Mouse (Mus musculus) kidney, embryonic 15.5 days (tissue): Measurements from ENCODE around the gene Prss53. TPM values are rescaled to one million over a fixed set of nuclear protein-coding genes. Genes with fewer than 3 reads are reported as not detected.

Source experiments
- ATAC-seq: fragments of 200-750 bp; cut with Nextera tagmentation; replicated peaks from 2 replicates; pipeline ENCODE4 v1.8.0; 2017; ENCODE audit warnings: moderate TSS enrichment; ENCODE audit not compliant: low FRiP score
- H3K27ac ChIP-seq: fragments of 300-500 bp; sonication (generic); 2 replicates; pipeline ENCODE4 v1.5.1; 2015; ENCODE audit warnings: mild to moderate bottlenecking, inconsistent platforms
- H3K27me3 ChIP-seq: fragments of 300-500 bp; sonication (generic); 2 replicates; pipeline ENCODE4 v1.6.1; 2015; ENCODE audit warnings: inconsistent platforms
- H3K36me3 ChIP-seq: fragments of 300-500 bp; sonication (generic); 2 replicates; pipeline ENCODE4 v1.6.1; 2015; ENCODE audit warnings: inconsistent platforms
- H3K4me1 ChIP-seq: fragments of 300-500 bp; sonication (generic); 2 replicates; pipeline ENCODE4 v1.6.1; 2015; ENCODE audit warnings: inconsistent platforms
- H3K4me2 ChIP-seq: fragments of 300-500 bp; sonication (generic); 2 replicates; pipeline ENCODE4 v1.6.1; 2015; ENCODE audit warnings: moderate library complexity, mild to moderate bottlenecking, inconsistent platforms
- H3K4me3 ChIP-seq: fragments of 300-500 bp; sonication (generic); replicated peaks from 2 replicates; pipeline ENCODE4 v1.5.1; 2015; ENCODE audit warnings: mild to moderate bottlenecking, inconsistent platforms
- H3K9ac ChIP-seq: fragments of 300-500 bp; sonication (generic); 2 replicates; pipeline ENCODE4 v1.6.1; 2015; ENCODE audit warnings: mild to moderate bottlenecking, inconsistent platforms
- H3K9me3 ChIP-seq: fragments of 300-500 bp; sonication (generic); replicated peaks from 2 replicates; pipeline ENCODE4 v1.6.1; 2016; ENCODE audit warnings: inconsistent platforms
- WGBS: fragments of 180-500 bp; shearing (Covaris S2); methylation state at CpG from one replicate; pipeline ENCODE4 v1.1.7; 2015; ENCODE audit warnings: mixed read lengths; 5-methylcytosine and 5-hydroxymethylcytosine counted together
- polyA plus RNA-seq: library from polyadenylated mRNA; unstranded; fragments of >200 nt; fragmentation: Nextera tagmentation; extraction: Ambion mirVana; gene quantifications from 2 replicates; pipeline ENCODE4 v1.2.1, GENCODE M21; 2015

Prss53 gene
- 2.2 and 2.7 TPM in 2 replicates for polyA plus RNA-seq

DNA sequence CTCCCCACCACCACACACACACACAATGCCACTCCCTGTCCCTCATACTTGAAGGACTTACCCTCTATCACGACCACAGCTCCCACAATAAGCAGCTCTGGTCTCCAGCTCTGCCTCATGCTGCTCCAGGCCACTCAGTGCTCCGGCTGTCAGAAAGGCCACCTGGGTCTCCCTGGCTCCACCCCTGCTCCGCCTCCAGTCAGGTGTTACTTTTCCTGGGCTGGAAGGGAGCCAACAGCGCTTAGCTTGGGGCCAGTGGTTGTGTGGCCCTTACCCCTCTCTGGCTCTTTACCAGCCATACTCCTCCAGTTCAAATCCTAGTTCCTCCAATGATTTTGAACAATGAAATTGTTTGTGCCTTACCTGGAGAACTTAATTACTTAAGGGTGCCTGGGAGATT lies at the start of gene Prss53:
TSS of gene Prss53 (minus strand) at position 173 of the 400 bp plus-strand sequence.
- 32% methylated on average over 4 of the region's 4 CpGs for WGBS
- peaks cover 61% of the 10 kb centered on the region for H3K36me3 ChIP-seq
- no peak within 1 kb of the TSS for H3K4me3 ChIP-seq
- H3K4me2 ChIP-seq: no peak within 1 kb of the TSS
- ATAC-seq: no peak
- no peak within 1 kb of the TSS for H3K27ac ChIP-seq
- no peaks in the 10 kb centered on the region for H3K9me3 ChIP-seq
- H3K27me3 ChIP-seq: no peaks in the 10 kb centered on the region
- 0 out of 2 replicates have a peak within 1 kb of the TSS, but pooled peaks have one; percentile 29 for H3K9ac ChIP-seq
- H3K4me1 ChIP-seq: peaks cover 10% of the 10 kb centered on the region

DNA sequence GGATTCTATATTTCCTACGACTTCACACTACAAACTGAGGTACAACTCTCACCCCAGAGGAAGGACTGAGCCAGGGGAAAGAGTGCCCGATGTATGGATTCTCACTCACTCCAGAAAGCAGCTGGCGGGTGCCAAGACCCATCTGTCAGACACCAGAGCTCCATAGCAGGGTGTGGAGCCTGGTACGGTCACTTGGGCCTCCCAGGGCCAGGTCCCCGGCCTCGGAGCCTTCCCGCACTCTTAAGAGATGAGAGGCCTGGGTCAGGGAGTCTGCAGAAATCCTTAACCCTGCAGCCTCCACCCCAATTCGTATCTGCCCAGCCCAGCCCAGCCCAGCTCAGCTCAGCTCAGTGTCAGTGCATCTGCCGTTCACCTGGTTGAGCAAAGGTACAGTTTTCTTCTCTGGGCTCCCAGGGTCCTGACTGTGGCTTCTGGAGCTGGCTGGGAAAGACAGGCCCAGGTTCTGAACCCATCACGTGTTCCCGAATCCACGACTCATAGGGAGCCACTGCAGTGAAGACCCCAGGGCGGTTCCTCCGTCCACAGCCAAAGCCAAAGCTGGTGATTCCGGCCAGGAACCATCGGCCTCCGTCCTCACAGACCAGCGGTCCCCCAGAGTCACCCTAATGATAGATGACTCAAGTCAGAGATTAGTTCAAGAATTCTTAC lies 45.6 kb upstream of the Prss53 start:
- Histone ChIP-seq H3K27me3 (no peaks in the 10 kb centered on the region), H3K4me2 (peak overlapping the region; percentile 99), H3K4me1 (peaks cover 48% of the 10 kb centered on the region), H3K36me3 (no peaks in the 10 kb centered on the region), H3K27ac (peak overlapping the region; percentile 67; the same call in 1 of the 2 replicates), H3K9ac (peak overlapping the region; percentile 85), H3K9me3 (no peaks in the 10 kb centered on the region), H3K4me3 (peak overlapping the region; percentile 78)
- WGBS: 55% methylated on average over 18 of the region's 18 CpGs
- ATAC-seq: no peak

DNA sequence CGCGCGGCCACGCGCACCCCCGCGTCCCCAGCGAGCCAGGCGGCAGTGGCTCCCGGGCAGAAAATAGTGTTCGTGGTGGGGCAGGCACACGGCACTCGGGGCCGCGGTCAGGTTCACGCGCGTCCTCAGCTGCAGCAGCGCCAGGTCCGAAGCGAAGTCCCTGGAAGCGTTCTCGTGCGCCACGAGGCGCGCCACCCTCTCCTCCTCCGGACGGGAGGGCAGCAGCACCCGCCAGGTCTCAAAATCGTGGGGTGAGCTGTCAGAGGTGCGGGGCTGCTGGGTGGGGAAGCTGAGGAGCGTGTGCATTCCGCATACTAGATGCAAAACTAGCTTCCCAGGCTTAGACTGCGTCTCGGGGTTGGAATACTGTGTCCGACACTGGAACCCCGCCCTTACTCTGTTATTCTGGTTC lies 45.0 kb upstream of the Prss53 start:
- no peaks in the 10 kb centered on the region for H3K9me3 ChIP-seq
- H3K4me1 ChIP-seq: peaks cover 52% of the 10 kb centered on the region
- peak overlapping the region; percentile 67 for H3K27ac ChIP-seq
- H3K36me3 ChIP-seq: no peaks in the 10 kb centered on the region
- H3K4me2 ChIP-seq: peak overlapping the region; percentile 99
- no peaks in the 10 kb centered on the region for H3K27me3 ChIP-seq
- peak overlapping the region; percentile 85 for H3K9ac ChIP-seq
- ATAC-seq: peak; percentile 50
- 1% methylated on average over 38 of the region's 38 CpGs for WGBS
- peak overlapping the region; percentile 78 for H3K4me3 ChIP-seq

DNA sequence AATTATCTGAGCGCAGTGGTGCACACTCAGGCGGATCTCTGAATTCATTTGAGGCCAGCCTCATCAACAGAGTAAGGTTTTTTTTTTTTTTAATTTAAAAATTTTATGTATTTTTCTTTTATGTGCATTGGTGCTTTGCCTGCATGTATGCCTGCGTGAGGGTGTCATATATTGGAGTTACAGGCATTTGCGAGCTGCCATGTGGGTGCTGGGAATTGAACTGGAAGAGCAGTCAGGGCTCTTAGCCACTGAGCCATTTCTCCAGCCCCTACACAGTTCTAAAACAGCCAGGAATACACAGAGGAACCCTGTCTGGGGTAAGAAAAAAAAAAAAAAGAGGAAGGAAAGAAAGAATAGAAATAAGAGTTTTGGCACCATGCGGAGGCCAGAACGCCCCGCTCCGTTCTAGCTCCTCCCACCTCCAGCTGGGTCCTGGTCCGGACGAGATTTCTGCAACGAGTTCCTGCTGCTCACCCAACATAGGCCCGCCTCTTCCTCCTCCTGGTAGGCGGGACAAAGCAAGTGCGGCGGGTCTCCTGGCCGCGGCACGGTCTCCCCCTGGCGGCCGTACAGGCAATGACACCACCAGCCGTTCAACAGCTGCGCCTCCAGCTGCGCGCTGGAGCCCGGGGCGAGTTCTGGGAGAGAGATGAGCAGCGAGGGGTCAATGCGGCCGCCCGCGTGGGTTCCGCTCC lies 44.4 kb upstream of the Prss53 start:
- H3K36me3 ChIP-seq: no peaks in the 10 kb centered on the region
- H3K27me3 ChIP-seq: no peaks in the 10 kb centered on the region
- H3K27ac ChIP-seq: peak overlapping the region; percentile 80
- H3K4me3 ChIP-seq: peak overlapping the region; percentile 78
- H3K4me1 ChIP-seq: peaks cover 58% of the 10 kb centered on the region
- WGBS: 6% methylated on average over 32 of the region's 32 CpGs
- no peaks in the 10 kb centered on the region for H3K9me3 ChIP-seq
- peak overlapping the region; percentile 85 for H3K9ac ChIP-seq
- peak; percentile 92 for ATAC-seq
- H3K4me2 ChIP-seq: peak overlapping the region; percentile 99

DNA sequence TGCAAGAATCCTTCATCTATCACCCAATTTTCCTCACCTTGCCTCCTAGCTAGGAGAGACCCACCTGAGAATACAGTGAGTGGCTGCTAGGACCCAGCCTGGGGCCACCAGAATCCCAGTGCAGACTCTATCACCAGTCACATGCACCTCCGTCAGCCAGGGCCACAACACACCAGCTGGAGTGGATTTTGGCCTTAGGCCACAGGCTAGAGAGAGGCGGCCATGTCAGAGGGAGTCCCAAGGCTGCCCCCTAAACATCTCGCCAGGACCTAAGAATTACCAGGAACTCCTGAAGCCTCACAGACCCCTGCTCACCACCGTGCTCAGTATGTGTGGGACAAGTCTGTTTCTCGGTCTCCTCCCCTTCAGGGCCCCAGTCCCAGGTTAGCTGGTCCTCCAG lies 43.3 kb upstream of the Prss53 start:
- H3K27me3 ChIP-seq: peaks cover 4% of the 10 kb centered on the region
- H3K9ac ChIP-seq: 0 out of 2 replicates have a peak overlapping the region, but pooled peaks have one; percentile 44
- H3K4me1 ChIP-seq: peaks cover 65% of the 10 kb centered on the region
- 83% methylated on average over 5 of the region's 5 CpGs for WGBS
- ATAC-seq: no peak
- H3K4me2 ChIP-seq: no peak overlapping the region
- H3K4me3 ChIP-seq: no peak overlapping the region
- peak overlapping the region; percentile 80; the same call in 1 of the 2 replicates for H3K27ac ChIP-seq
- no peaks in the 10 kb centered on the region for H3K9me3 ChIP-seq
- H3K36me3 ChIP-seq: no peaks in the 10 kb centered on the region

DNA sequence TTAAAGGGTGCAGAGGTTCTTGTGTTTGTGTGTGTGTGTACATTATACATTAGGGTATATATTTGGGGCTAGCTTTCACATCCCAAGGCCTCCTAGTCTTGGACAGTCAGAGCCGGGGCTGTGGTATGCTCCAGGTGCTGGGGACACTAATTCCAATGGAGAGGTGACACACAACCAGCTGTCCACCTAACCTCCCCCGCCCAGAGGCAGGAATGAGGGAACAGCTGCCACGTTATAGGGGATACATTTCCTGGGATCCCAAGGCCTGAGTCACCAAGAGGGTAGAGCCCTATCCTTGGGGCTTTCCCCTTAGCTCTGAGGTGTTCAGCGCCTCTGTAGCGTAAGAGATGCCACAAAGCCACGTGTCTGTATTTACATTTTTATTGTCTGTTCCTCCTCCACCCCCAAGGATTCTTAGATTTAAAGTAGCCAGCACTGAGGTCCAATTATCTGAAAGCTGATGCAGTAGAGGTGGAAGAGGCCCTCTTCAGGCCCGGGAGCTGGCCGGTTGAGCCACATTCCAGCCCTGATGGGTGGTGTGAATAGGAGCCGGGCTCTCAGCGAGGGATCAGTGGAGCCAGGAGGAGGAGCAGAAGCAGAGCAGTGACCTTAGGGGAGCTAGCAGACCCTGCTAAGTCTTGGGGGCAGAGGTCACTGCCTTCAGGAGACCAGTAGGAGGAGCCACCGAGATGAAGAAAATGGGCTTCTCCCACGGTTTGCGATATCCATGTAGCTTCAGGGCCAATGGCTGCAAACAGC lies 41.7 kb upstream of the Prss53 start:
- Histone ChIP-seq H3K27me3 (peaks cover 9% of the 10 kb centered on the region), H3K4me1 (peaks cover 80% of the 10 kb centered on the region), H3K9ac (0 out of 2 replicates have a peak overlapping the region, but pooled peaks have one; percentile 8), H3K4me3 (no peak overlapping the region), H3K27ac (peak overlapping the region; percentile 89), H3K36me3 (no peaks in the 10 kb centered on the region), H3K4me2 (peak overlapping the region; percentile 8; the same call in 1 of the 2 replicates), H3K9me3 (no peaks in the 10 kb centered on the region)
- ATAC-seq: no peak
- WGBS: 19% methylated on average over 13 of the region's 13 CpGs

DNA sequence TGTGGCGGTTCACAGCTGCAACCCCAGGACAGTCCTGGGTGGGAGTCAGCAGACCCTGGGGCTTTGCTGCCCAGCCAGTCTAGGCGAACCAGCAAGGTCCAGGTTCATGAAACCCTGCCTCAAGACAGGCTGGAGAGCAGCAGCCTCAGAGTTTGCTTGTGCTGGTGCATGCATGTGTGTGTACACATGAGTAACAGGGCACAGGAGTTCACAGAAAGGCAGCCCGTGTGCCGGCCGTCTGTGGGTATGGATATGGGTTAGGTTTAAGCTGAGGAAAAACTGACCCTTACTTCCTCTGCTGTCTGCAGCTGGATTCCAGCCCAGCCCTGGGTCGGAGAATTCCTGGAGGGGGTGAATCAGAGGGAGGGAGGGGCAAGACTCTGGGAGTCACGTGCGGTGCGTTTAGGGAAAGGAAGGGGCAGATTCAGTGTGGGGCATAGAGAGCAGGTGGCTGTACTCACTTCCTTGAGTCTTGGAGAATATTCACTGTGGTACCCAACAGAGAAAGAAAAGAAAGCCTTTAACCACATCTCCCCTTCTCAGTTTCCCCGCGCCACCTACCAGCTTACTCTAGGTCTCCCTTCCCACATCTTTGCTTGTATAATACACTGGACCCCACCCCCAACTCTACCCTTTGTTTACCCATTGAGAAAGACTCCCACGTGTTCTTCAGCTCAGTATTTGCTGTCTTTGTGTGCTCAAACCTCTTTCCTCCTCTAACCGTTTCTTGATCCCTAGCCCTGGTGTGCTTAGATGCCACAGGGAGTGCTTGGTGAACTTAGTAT lies 40.8 kb upstream of the Prss53 start:
- peak overlapping the region; percentile 89 for H3K27ac ChIP-seq
- peaks cover 9% of the 10 kb centered on the region for H3K27me3 ChIP-seq
- H3K4me2 ChIP-seq: peak overlapping the region; percentile 4
- peaks cover 88% of the 10 kb centered on the region for H3K4me1 ChIP-seq
- no peak overlapping the region for H3K4me3 ChIP-seq
- H3K9ac ChIP-seq: no peak overlapping the region
- 32% methylated on average over 13 of the region's 13 CpGs for WGBS
- ATAC-seq: no peak
- peaks cover 9% of the 10 kb centered on the region for H3K36me3 ChIP-seq
- H3K9me3 ChIP-seq: no peaks in the 10 kb centered on the region

DNA sequence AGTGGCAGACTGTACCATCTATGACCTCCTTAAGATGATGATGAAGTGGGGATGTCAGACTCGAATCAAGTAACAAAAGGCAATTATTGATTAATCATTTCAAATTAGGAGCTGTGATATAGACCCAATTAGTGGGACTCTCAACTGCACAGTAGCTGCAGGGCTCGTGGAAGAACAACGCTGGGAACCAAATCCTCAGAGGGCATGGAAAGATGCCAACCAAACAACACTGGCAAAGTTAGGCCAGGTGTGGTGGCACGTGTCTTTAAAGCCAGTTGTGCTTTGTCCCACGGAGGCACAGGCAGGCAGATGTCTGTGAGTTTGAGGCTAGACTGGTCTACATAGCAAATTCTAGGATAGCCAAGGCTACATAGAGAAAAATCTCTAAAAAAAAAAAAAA lies 39.9 kb upstream of the Prss53 start:
- H3K4me3 ChIP-seq: no peak overlapping the region
- H3K4me2 ChIP-seq: no peak overlapping the region; the same call in 1 of the 2 replicates
- H3K36me3 ChIP-seq: peaks cover 18% of the 10 kb centered on the region
- no peaks in the 10 kb centered on the region for H3K9me3 ChIP-seq
- 0 out of 2 replicates have a peak overlapping the region, but pooled peaks have one; percentile 89 for H3K27ac ChIP-seq
- 81% methylated on average over 5 of the region's 5 CpGs for WGBS
- no peak for ATAC-seq
- H3K4me1 ChIP-seq: peaks cover 88% of the 10 kb centered on the region
- peaks cover 9% of the 10 kb centered on the region for H3K27me3 ChIP-seq
- no peak overlapping the region for H3K9ac ChIP-seq

DNA sequence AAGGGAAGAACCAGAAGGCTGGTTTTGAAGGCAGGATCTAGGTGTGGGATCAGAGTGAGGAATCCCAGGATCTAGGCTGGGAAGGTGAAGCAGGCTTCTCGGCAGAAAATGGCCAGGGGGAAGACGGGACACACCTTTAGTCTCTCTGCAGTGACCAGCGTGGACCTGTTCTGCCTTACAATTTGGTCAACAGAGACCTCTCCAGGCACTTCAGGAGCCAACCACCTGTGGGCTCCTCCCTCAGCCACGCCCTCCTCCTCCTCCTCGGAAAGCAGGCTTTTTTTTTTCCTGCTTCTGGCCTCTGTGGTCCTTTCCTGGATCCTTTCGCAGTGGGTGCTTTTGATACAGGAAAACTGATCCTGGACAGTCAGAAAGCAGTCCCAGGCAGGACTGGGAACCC lies 39.2 kb upstream of the Prss53 start, which contains the start of gene Prss8:
TSS of gene Prss8 (minus strand) at position 182 of the 400 bp plus-strand sequence.
- peak within 1 kb of the TSS; percentile 55 for H3K4me2 ChIP-seq
- WGBS: 4% methylated on average over 6 of the region's 6 CpGs
- peak; percentile 30; the same call in 1 of the 2 replicates for ATAC-seq
- no peaks in the 10 kb centered on the region for H3K9me3 ChIP-seq
- peaks cover 25% of the 10 kb centered on the region for H3K36me3 ChIP-seq
- H3K27ac ChIP-seq: peak within 1 kb of the TSS; percentile 93
- H3K4me1 ChIP-seq: peaks cover 92% of the 10 kb centered on the region
- H3K4me3 ChIP-seq: peak within 1 kb of the TSS; percentile 53
- H3K9ac ChIP-seq: peak within 1 kb of the TSS; percentile 64
- H3K27me3 ChIP-seq: peaks cover 9% of the 10 kb centered on the region

DNA sequence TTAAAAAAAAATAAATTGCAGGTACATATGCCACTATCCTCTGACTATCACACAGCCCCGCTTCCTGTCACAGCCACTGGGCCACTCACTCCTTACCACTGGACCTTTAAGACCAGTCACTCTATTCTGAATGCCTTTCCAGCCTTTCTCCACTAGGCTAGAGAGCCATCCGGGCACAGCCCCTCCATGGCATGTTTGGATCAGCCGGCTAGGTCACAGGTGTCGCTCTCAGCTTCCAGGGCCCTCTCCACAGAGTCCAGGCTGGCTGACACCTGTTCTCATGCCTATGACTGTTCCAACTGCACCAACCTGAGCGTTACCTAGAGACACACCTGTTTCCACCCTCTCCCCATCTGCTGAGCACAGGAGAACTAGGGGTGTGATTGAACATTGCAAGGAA lies 37.8 kb upstream of the Prss53 start:
- Histone ChIP-seq H3K27me3 (peaks cover 9% of the 10 kb centered on the region), H3K27ac (peak overlapping the region; percentile 93), H3K9ac (peak overlapping the region; percentile 64; the same call in 1 of the 2 replicates), H3K4me2 (peak overlapping the region; percentile 55), H3K4me3 (peak overlapping the region; percentile 53), H3K4me1 (peaks cover 91% of the 10 kb centered on the region), H3K9me3 (no peaks in the 10 kb centered on the region), H3K36me3 (peaks cover 38% of the 10 kb centered on the region)
- 43% methylated on average over 5 of the region's 5 CpGs for WGBS
- no peak for ATAC-seq

DNA sequence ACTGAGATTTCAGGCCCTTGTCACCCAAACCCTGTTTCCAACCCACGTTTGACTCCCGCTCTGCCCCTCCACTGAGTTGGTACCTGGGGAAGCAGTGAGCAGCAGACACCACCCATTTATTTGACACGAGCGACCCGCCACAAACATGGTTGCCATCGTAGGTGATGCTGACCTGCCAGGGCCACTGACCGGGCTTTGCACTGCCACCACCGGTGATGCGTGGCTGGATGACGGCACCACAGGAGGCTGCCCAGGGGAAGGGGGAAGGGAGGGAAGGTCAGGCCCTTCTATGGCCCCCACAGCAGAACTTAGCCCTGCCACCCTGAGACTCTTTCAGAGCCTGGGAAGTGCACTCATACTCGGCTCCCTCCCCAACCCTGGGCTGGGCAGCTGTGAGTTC lies 37.0 kb upstream of the Prss53 start:
- ATAC-seq: no peak
- H3K9ac ChIP-seq: 0 out of 2 replicates have a peak overlapping the region, but pooled peaks have one; percentile 64
- 71% methylated on average over 11 of the region's 11 CpGs for WGBS
- H3K36me3 ChIP-seq: peaks cover 43% of the 10 kb centered on the region
- H3K27me3 ChIP-seq: peaks cover 9% of the 10 kb centered on the region
- H3K27ac ChIP-seq: peak overlapping the region; percentile 93
- peak overlapping the region; percentile 53 for H3K4me3 ChIP-seq
- no peaks in the 10 kb centered on the region for H3K9me3 ChIP-seq
- peaks cover 82% of the 10 kb centered on the region for H3K4me1 ChIP-seq
- H3K4me2 ChIP-seq: peak overlapping the region; percentile 55
